Mouse (Mus musculus) brain, embryonic 14.5 days (tissue): Measurements from ENCODE around the gene D630039A03Rik. TPM values are rescaled to one million over a fixed set of nuclear protein-coding genes. Genes with fewer than 3 reads are reported as not detected.

ENCODE experiments used
- DNase-seq: peaks from one replicate; pipeline ENCODE4 v3.0.0-alpha.2; 2011; ENCODE audit warnings: low read depth
- CTCF ChIP-seq: fragments of 200-500 bp; IDR thresholded peaks from 2 replicates; pipeline ENCODE4 v1.5.1; 2012; ENCODE audit warnings: inconsistent platforms, mild to moderate bottlenecking, moderate library complexity, borderline replicate concordance; ENCODE audit not compliant: insufficient read depth, insufficient read length; ENCODE audit errors: extremely low read depth
- POLR2A ChIP-seq: fragments of 200-500 bp; IDR thresholded peaks from 2 replicates; pipeline ENCODE4 v1.6.1; 2012; ENCODE audit warnings: mild to moderate bottlenecking, inconsistent platforms, borderline replicate concordance; ENCODE audit not compliant: poor library complexity, insufficient read depth, insufficient read length, severe bottlenecking; ENCODE audit errors: extremely low read depth
- polyA plus RNA-seq: library from polyadenylated mRNA; depleted of rRNA; stranded (reverse); fragments of >200 nt; gene quantifications from 2 replicates; pipeline ENCODE4 v1.2.3, GENCODE M21; 2012

D630039A03Rik gene
- polyA plus RNA-seq, 1 experiment: 0.05 TPM

GRCm38 (mm10) chr4:57952891-57953290, 36.8 kb upstream of the D630039A03Rik start:
- TF ChIP-seq CTCF (no peak), POLR2A (no peak)

GRCm38 (mm10) chr4:57952416-57952815, 36.3 kb upstream of the D630039A03Rik start:
- DNase-seq: no peak
- no peak for TF ChIP-seq CTCF
- no peak for TF ChIP-seq POLR2A

More at GRCm38 (mm10) chr4:57952891-57953290, 36.8 kb upstream of the D630039A03Rik start:
- DNase-seq: no peak

GRCm38 (mm10) chr4:57949866-57950265, 33.8 kb upstream of the D630039A03Rik start:
- DNase-seq: no peak
- TF ChIP-seq CTCF (no peak), POLR2A (no peak)

GRCm38 (mm10) chr4:57947476-57947875, 31.4 kb upstream of the D630039A03Rik start:
- TF ChIP-seq CTCF (no peak), POLR2A (no peak)

GRCm38 (mm10) chr4:57947036-57947435, 30.9 kb upstream of the D630039A03Rik start:
- TF ChIP-seq CTCF: no peak
- TF ChIP-seq POLR2A: no peak
- no peak for DNase-seq

More at GRCm38 (mm10) chr4:57947476-57947875, 31.4 kb upstream of the D630039A03Rik start:
- no peak for DNase-seq

- DNase-seq: no peak
- TF ChIP-seq CTCF (no peak), POLR2A (no peak)
These were observed 26.8 kb upstream of the D630039A03Rik start for GRCm38 (mm10) chr4:57942892-57943291.

- TF ChIP-seq CTCF (no peak), POLR2A (no peak)
- no peak for DNase-seq
These were observed 24.5 kb upstream of the D630039A03Rik start for GRCm38 (mm10) chr4:57940631-57941030.

GRCm38 (mm10) chr4:57937292-57937691, 21.2 kb upstream of the D630039A03Rik start:
- no peak for TF ChIP-seq CTCF
- no peak for TF ChIP-seq POLR2A
- DNase-seq: no peak

- DNase-seq: no peak
- TF ChIP-seq CTCF (no peak), POLR2A (no peak)
These were observed 18.1 kb upstream of the D630039A03Rik start for GRCm38 (mm10) chr4:57934181-57934580.

- DNase-seq: no peak
- TF ChIP-seq CTCF: no peak
- no peak for TF ChIP-seq POLR2A
These were observed 14.6 kb upstream of the D630039A03Rik start for GRCm38 (mm10) chr4:57930559-57931170.

GRCm38 (mm10) chr4:57927464-57928205, 11.5 kb upstream of the D630039A03Rik start:
- TF ChIP-seq CTCF (peak; percentile 35; the same call in 1 of the 2 replicates), POLR2A (no peak)

More at GRCm38 (mm10) chr4:57927464-57928205, 11.5 kb upstream of the D630039A03Rik start:
- DNase-seq: peak; percentile 71
